In genomic region chr10:123264461-123265191, GRCm38 (mm10) we compare ENCODE assay signal across 8 mouse cellular contexts. TPM values are rescaled to one million over a fixed set of nuclear protein-coding genes. Genes with fewer than 3 reads are reported as not detected.
DNase-seq lines count a peak whose midpoint lies in the region; ATAC-seq lines count a peak whose summit lies in the region.

No protein-coding gene starts in this region.

- no peak overlapping the region for H3K27ac ChIP-seq in heart, embryonic 16.5 days (ENCODE audit: low read length)
- no peak overlapping the region for H3K27ac ChIP-seq in lung, embryonic 15.5 days

- no peak for ATAC-seq in megakaryocyte, adult 5-6 weeks (ENCODE audit: poor library complexity, severe bottlenecking)
- 0 out of 2 replicates have a peak, but pooled peaks have one; percentile 45 for ATAC-seq in heart, embryonic 16.5 days (replicated peaks; ENCODE audit: extremely low read depth, insufficient read depth, low FRiP score)
- ATAC-seq in lung, embryonic 15.5 days (ENCODE audit: borderline replicate concordance, extremely low read depth, low FRiP score, low TSS enrichment) = peak; percentile 62; the same call in 1 of the 2 replicates
- no peak for ATAC-seq in erythroid progenitor cell, adult 5-6 weeks (replicated peaks; ENCODE audit: low FRiP score, poor library complexity, severe bottlenecking)

- peak overlapping the region; percentile 59 for H3K9ac ChIP-seq in heart, embryonic 16.5 days (ENCODE audit: low read length)
- H3K9ac ChIP-seq in lung, embryonic 15.5 days = peak overlapping the region; percentile 27

- DNase-seq in embryo, embryonic 10.5 days (ENCODE audit: low spot score) = peak; percentile 61
- DNase-seq in layer of hippocampus, adult 8-10 months (ENCODE audit: low spot score in 2 of 2) = peak; percentile 35 to 57
- DNase-seq in right cerebral cortex, adult 2 months (ENCODE audit: low spot score in 2 of 2) = peak; percentile 70 to 78

- peak overlapping the region; percentile 79 for H3K4me3 ChIP-seq in megakaryocyte, embryonic 14.5 days (replicated peaks)
- peak overlapping the region; percentile 66 for H3K4me3 ChIP-seq in heart, embryonic 16.5 days (ENCODE audit: low read length)
- H3K4me3 ChIP-seq in lung, embryonic 15.5 days = peak overlapping the region; percentile 52

- no peaks in the 10 kb centered on the region for H3K36me3 ChIP-seq in megakaryocyte, embryonic 14.5 days (replicated peaks; ENCODE audit: low read length)
- no peaks in the 10 kb centered on the region for H3K36me3 ChIP-seq in heart, embryonic 16.5 days (ENCODE audit: control insufficient read depth, insufficient read depth)
- no peaks in the 10 kb centered on the region for H3K36me3 ChIP-seq in lung, embryonic 15.5 days

- peaks cover 17% of the 10 kb centered on the region for H3K4me1 ChIP-seq in megakaryocyte, embryonic 14.5 days
- H3K4me1 ChIP-seq in heart, embryonic 16.5 days (ENCODE audit: control insufficient read depth, insufficient read depth, low read length) = peaks cover 14% of the 10 kb centered on the region
- H3K4me1 ChIP-seq in lung, embryonic 15.5 days = peaks cover 10% of the 10 kb centered on the region; the same call in 1 of the 2 replicates

- peaks cover 39% of the 10 kb centered on the region for H3K27me3 ChIP-seq in megakaryocyte, embryonic 14.5 days (replicated peaks)
- H3K27me3 ChIP-seq in heart, embryonic 16.5 days (ENCODE audit: control insufficient read depth, insufficient read depth, low read length) = peaks cover 32% of the 10 kb centered on the region
- peaks cover 49% of the 10 kb centered on the region for H3K27me3 ChIP-seq in lung, embryonic 15.5 days

- WGBS in heart, embryonic 16.5 days = under 1% methylated on average over 83 of the region's 84 CpGs
- WGBS in lung, embryonic 15.5 days = 0% methylated on average over 83 of the region's 84 CpGs

- H3K4me2 ChIP-seq in heart, embryonic 16.5 days (ENCODE audit: low read depth, low read length) = peak overlapping the region; percentile 99
- H3K4me2 ChIP-seq in lung, embryonic 15.5 days = peak overlapping the region; percentile 98

- no peaks in the 10 kb centered on the region for H3K9me3 ChIP-seq in megakaryocyte, embryonic 14.5 days
- H3K9me3 ChIP-seq in heart, embryonic 16.5 days (replicated peaks; ENCODE audit: control insufficient read depth, low read length) = no peaks in the 10 kb centered on the region
- H3K9me3 ChIP-seq in lung, embryonic 15.5 days = no peaks in the 10 kb centered on the region

RNA-seq across cellular contexts. Expression of gene Fam19a2, which starts 0.8 kb away (rescaled TPM):
- polyA plus RNA-seq in megakaryocyte, embryonic 14.5 days (2012; ENCODE audit: insufficient read depth, low replicate concordance) = not detected in 2 replicates
- not detected in 2 replicates for total RNA-seq in megakaryocyte, adult 5-6 weeks (2015)
- not detected in 2 replicates for total RNA-seq in megakaryocyte, adult 5-6 weeks (2017)
- polyA plus RNA-seq in heart, embryonic 16.5 days (2015; fragmentation: Nextera tagmentation; extraction: Ambion mirVana) = 0.29 and 0.47 TPM in 2 replicates
- total RNA-seq in layer of hippocampus, adult 8-10 months (2022) = 10 to 100 TPM; 41.9 to 46.3 (median 44.4) TPM
- 1.5 and 1.6 TPM in 2 replicates for polyA plus RNA-seq in lung, embryonic 15.5 days (2015; fragmentation: Nextera tagmentation; extraction: Ambion mirVana)
- total RNA-seq in erythroid progenitor cell, adult 5-6 weeks (2015; ENCODE audit: low replicate concordance) = not detected in 2 replicates
- not detected in 2 replicates for total RNA-seq in erythroid progenitor cell, adult 5-6 weeks (2017; ENCODE audit: low replicate concordance)

Comparison
In these comparisons a context has a peak if more than half of its experiments do, and no peak if none do; other contexts are left out.
1. ATAC-seq: peak in heart, embryonic 16.5 days (single experiment) and lung, embryonic 15.5 days (single experiment); none in megakaryocyte, adult 5-6 weeks (single experiment) and erythroid progenitor cell, adult 5-6 weeks (single experiment).
2. RNA of gene Fam19a2, which starts 0.8 kb away (total RNA-seq): 41.9 to 46.3 TPM in layer of hippocampus, adult 8-10 months; not detected in megakaryocyte, adult 5-6 weeks and not detected in erythroid progenitor cell, adult 5-6 weeks; every median in the first group is over 10 times any median in the second.
3. Peak in every context shown above with its lines, with median percentiles within 50 percentile points of each other: H3K4me3 ChIP-seq and DNase-seq.